Mouse (Mus musculus): ENCODE results near the gene Tapbpl.

Tapbpl gene

DNA sequence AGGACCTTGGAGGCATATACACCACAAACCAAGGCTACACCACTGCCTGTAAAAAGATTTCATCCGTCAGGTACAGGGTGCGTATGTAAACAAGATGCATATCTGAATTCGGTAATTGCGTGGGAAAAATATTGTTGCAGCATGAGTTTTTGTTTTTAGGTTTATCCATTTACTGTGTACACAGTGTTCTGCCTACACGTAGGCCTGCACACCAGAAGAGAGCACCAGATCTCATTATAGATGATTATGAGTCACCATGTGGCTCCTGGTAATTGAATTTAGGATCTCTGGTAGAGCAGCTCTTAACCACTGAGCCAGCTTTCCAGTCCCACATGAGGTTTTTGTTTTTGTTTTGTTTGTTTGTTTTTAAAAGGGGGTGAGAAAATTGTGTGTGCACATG is 34.5 kb downstream of the Tapbpl start:
- DNase-seq (ENCODE audit: low spot score in 2 of 2), result no peak

- DNase-seq (ENCODE audit: low spot score in 2 of 2), result no peak
These were observed 35.4 kb downstream of the Tapbpl start for GRCm38 (mm10) chr6:125196301-125196700.

- no peak for DNase-seq (ENCODE audit: low spot score in 2 of 2)
These were observed 36.1 kb downstream of the Tapbpl start for GRCm38 (mm10) chr6:125195541-125196075.

DNA sequence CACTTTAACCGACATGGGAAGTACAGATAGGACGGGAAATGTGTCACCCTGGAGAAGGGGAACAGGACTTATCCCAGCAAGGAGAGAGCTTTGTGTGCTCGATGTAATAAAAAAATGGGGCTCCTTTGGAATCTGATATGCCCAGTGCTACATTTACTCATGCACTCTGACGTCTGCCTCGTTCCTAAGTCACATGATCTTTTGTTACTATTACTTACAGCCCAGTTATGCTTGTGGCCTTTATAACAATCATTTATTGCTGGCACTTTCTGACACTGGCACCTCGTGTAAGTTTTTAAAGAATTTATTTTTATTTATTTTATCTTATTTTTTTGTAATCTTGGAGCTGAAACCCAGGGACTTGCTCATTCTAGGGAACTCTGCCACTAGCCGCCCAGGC is 38.3 kb downstream of the Tapbpl start:
- no peak for DNase-seq (ENCODE audit: low spot score in 2 of 2)

- DNase-seq (ENCODE audit: low spot score in 2 of 2), result no peak
These were observed 38.8 kb downstream of the Tapbpl start for GRCm38 (mm10) chr6:125192841-125193240.

- peak; percentile 70 to 89 for DNase-seq (ENCODE audit: low spot score in 2 of 2)
These were observed 39.5 kb downstream of the Tapbpl start for GRCm38 (mm10) chr6:125192016-125192714.

GRCm38 (mm10) chr6:125191332-125192015 is 40.2 kb downstream of the Tapbpl start, which contains the start of the genes Ncapd2 and Mrpl51:
Ncapd2 (minus strand) TSS chr6:125191701.
Mrpl51 (plus strand) TSS chr6:125191801.
- peak; percentile 96 to 99 for DNase-seq (ENCODE audit: low spot score in 2 of 2)

GRCm38 (mm10) chr6:125190816-125191215 is 40.8 kb downstream of the Tapbpl start:
- no peak for DNase-seq (ENCODE audit: low spot score in 2 of 2)

GRCm38 (mm10) chr6:125186203-125186602 is 45.5 kb downstream of the Tapbpl start:
- DNase-seq (ENCODE audit: low spot score in 2 of 2), result no peak

- no peak for DNase-seq (ENCODE audit: low spot score in 2 of 2)
These were observed 49.5 kb downstream of the Tapbpl start for GRCm38 (mm10) chr6:125182133-125182532.

DNA sequence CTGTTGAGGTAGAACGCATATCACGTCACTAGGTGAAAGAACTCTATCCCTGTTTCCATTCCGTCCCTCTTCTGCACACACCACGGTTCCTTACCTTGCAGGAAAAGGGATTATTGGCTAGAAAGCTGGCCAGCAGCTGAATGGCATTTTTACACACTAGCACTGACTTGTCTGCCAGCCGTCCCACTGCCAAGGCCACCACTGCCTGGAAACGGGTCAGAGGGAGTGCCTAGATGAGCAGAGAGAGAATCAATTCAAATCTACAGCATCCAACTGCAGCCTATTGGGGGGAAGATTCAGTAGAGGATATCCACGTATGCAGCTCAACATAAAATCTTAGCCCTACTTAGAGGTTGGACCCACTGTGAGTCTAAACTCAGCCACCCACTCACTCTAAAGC is 52.1 kb downstream of the Tapbpl start:
- no peak for DNase-seq (ENCODE audit: low spot score in 2 of 2)

- no peak for DNase-seq (ENCODE audit: low spot score in 2 of 2)
These were observed 56.2 kb downstream of the Tapbpl start for GRCm38 (mm10) chr6:125175469-125175868.

Measured in cerebellum, postnatal 4 days (tissue).